Mouse (Mus musculus) cortical plate, adult 2 months (tissue): ENCODE data around the gene Ubxn1.

ENCODE experiments used
- CTCF ChIP-seq: fragments of 200-500 bp; IDR thresholded peaks from 2 replicates; pipeline ENCODE4 v1.5.1; 2011; ENCODE audit warnings: mild to moderate bottlenecking, control low read depth, low read length; ENCODE audit not compliant: insufficient read depth; ENCODE audit errors: extremely low read depth
- POLR2A ChIP-seq: fragments of 200-500 bp; IDR thresholded peaks from 2 replicates; pipeline ENCODE4 v1.6.1; 2011; ENCODE audit warnings: mild to moderate bottlenecking, low read length, control low read depth; ENCODE audit not compliant: insufficient read depth; ENCODE audit errors: extremely low read depth

DNA sequence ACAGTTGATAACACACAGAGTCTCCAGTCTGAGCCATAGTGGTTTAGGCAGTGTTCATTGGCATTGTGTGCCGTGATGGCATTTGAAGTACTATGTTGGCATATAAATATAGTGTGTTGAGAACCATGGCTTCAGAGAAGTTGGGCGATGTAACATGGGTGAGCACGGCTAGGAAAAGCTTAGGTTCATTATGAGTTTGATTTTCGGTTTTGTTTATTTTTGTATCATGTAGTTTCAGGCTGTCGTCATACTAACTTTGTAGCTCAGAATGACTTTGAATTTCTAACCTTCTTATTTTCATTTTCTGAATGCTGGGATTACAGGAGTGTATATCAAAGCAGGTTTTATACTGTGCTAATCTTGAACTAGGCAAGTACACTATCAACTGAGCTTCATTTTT is 32.1 kb downstream of the Ubxn1 start:
- TF ChIP-seq CTCF (no peak), POLR2A (no peak)
